Mouse (Mus musculus): Measurements from ENCODE around the gene Ccdc59. TPM values are rescaled to one million over a fixed set of nuclear protein-coding genes. Genes with fewer than 3 reads are reported as not detected.
A peak's percentile ranks its signal among the peaks of the same experiment; 100 is the strongest.

Gene Ccdc59
- 31.3 and 33.2 TPM in 2 replicates for polyA plus RNA-seq (2011; ENCODE audit: insufficient read length, low read depth, missing spikeins)

DNA sequence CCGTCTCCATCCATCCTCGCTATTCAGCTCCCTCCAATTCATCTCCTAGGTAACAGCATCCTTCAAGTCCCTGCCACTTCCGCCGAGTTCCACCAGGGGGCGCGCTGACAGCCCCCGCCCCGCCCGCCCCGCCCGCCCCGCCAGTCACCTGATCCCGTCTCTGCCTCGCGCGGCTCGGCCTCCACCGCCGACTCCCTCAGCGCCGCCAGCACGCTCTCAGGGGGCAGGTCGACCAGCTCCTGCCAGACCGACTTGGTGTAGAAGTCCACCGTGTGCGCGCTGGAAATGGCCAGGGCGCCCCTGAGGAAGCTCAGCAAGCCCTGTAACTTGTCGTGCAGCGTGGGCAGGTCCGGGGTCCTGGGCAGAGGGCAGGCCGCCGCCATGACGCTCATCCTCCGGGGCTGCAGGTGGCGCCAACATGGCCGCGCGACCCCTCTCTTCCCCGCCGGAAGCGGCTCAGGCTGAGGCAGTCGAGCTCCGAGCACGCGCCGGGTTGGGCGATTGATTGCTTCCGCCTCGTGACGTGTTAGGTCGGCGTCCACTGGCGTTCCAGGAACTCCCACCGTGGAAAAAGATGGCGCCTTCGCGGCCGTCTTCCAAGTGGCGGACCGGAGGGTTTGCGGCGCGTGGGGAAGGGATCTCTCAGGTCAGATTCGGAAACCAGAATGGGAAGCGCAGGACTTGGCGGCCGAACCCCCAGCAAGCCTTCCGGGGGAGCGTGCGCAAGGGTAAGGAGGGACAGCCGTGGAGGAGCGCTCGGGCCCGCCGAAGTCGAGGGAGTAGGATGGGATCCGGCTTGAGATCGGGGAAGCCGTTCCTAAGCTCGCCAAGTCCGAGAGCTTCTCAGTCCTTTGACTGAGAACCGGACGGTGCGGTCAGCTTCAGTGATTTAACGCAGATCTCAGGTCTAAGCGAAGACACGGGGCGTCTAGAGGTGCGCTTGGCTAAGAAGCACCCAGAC lies at the start of gene Ccdc59, which contains the start of gene Mettl25:
Gene Ccdc59 (plus strand): TSS at position 140 of the 961 bp plus-strand sequence.
Gene Mettl25 (minus strand): TSS at position 453 of the 961 bp plus-strand sequence.
- Histone ChIP-seq H3K4me1 (ENCODE audit: control insufficient read depth, insufficient read depth, low read length) (no peaks in the 10 kb centered on the region), H3K27ac (ENCODE audit: insufficient read depth, low read length) (peak within 1 kb of the TSS; percentile 80), H3K4me3 (ENCODE audit: insufficient read depth, low read length) (peak within 1 kb of the TSS; percentile 97)
- peak; percentile 80 for TF ChIP-seq POLR2A (IDR thresholded peaks at IDR 0.05; ENCODE audit: low read depth, low read length)
- peak; percentile 65; the same call in 1 of the 2 replicates for TF ChIP-seq CTCF (IDR thresholded peaks at IDR 0.05; ENCODE audit: borderline replicate concordance, insufficient read depth, low read length)

DNA sequence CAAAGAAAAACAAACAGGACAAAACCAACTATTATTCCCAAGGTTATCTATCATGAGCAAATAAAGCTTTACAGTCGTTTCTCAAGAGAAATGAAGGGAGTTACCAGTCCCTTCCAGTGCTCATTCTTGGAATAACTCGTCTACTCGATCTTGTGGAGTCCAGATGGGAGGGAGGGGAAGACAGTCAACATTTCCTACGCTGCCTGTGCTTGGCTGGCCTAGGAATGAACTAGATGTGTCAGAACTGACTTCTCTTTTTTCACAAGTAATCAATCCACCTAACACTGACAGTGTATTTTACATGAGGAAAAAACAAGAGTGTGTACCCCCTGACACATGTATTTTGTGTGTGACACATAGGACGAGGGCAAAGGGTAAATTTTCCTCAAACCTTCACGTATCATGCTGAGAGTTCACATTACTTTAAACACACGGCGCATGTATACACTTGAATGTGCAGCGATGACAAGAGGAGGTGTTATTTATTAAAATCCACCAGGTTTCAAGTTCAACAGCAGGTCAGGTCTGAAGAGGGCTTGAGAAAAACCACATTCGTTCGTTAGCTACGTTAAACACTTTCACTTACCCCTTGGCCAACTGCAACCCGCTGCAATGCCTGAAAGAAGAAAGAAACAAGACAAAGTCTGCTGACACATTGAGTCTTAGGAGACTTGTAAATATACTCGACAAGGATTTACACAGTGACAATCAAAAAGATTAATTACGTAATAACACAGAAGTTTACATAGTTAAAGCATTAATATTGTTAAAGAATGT lies 46.9 kb upstream of the Ccdc59 start:
- no peaks in the 10 kb centered on the region for H3K4me1 ChIP-seq (ENCODE audit: control insufficient read depth, insufficient read depth, low read length)
- TF ChIP-seq POLR2A (IDR thresholded peaks at IDR 0.05; ENCODE audit: low read depth, low read length) (no peak), CTCF (IDR thresholded peaks at IDR 0.05; ENCODE audit: borderline replicate concordance, insufficient read depth, low read length) (no peak)
- H3K4me3 ChIP-seq (ENCODE audit: insufficient read depth, low read length) = no peak overlapping the region
- no peak overlapping the region for H3K27ac ChIP-seq (ENCODE audit: insufficient read depth, low read length)

DNA sequence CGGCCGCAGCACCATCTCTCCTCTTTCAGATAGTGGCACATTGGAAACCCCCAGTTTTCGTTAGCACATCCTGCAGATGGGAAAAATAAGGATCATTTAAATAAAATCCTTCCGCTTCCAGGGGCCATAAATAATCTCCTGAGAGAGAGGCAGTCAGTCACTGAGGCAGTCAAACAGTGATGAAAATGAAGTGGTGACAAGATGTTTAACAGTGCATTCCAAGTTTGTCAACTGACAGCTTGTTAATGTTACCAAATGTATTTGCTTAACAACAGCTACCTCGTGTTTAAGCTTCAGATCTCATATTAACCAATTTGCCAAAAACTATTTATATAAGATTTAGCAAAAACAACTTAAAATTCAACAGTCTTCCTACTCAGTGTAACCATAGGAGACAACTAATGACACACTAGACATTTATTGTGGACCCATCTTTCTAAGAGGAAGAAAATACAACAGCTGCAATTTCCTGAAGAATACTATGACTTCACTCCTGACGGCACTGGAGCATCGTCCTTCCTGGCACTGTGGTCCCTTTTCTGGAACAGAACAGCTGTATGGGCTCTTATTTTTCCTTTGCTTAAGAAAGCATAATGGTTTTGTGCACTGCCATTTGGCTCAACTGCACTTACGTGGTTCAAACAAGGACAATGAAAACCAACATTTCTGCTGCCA lies 43.5 kb upstream of the Ccdc59 start:
- TF ChIP-seq CTCF (IDR thresholded peaks at IDR 0.05; ENCODE audit: borderline replicate concordance, insufficient read depth, low read length) = no peak
- Histone ChIP-seq H3K27ac (ENCODE audit: insufficient read depth, low read length) (no peak overlapping the region), H3K4me3 (ENCODE audit: insufficient read depth, low read length) (no peak overlapping the region), H3K4me1 (ENCODE audit: control insufficient read depth, insufficient read depth, low read length) (no peaks in the 10 kb centered on the region)

DNA sequence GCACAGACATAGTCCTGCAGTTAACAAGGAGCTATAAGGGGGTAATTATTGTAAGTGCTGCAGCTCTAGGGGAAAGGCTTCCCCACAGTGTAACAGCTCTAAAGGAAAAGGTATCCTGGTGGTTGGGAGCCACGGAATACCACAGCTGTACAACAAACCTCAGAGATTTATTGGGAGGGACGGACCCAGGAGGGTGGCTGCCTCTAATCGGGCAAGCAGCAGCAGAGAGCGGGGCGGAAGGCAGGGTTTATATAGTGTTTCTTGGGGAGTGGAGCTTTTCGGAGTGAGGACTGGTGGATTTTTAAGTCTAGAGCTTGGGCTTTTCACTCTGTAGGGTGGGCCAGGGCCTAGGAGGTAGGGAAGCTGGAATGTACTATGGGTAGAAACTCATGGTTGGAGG lies 39.7 kb upstream of the Ccdc59 start:
- H3K4me1 ChIP-seq (ENCODE audit: control insufficient read depth, insufficient read depth, low read length) = no peaks in the 10 kb centered on the region
- no peak overlapping the region for H3K4me3 ChIP-seq (ENCODE audit: insufficient read depth, low read length)
- TF ChIP-seq CTCF (IDR thresholded peaks at IDR 0.05; ENCODE audit: borderline replicate concordance, insufficient read depth, low read length) (no peak), POLR2A (IDR thresholded peaks at IDR 0.05; ENCODE audit: low read depth, low read length) (no peak)
- H3K27ac ChIP-seq (ENCODE audit: insufficient read depth, low read length) = no peak overlapping the region

DNA sequence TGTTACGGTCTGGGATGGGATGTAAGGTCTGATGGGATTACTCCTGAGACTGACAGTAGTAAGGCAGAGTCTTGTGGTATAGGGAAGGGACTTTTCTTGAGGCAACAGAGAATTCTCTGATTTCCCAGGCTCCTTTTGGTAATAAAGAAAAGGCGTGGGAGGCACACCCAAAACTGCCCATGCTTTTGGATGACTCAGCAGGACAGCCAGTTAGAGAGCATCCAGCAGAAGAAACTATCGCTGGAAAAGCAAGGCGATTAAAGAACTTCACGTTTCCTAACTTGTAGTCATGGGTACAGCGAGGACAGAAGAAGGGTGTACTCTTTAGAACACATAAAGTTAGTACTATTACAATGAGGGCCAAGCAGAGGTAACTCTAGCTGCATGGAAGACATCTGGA lies 38.7 kb upstream of the Ccdc59 start:
- Histone ChIP-seq H3K27ac (ENCODE audit: insufficient read depth, low read length) (no peak overlapping the region), H3K4me1 (ENCODE audit: control insufficient read depth, insufficient read depth, low read length) (no peaks in the 10 kb centered on the region), H3K4me3 (ENCODE audit: insufficient read depth, low read length) (no peak overlapping the region)
- no peak for TF ChIP-seq POLR2A (IDR thresholded peaks at IDR 0.05; ENCODE audit: low read depth, low read length)
- no peak for TF ChIP-seq CTCF (IDR thresholded peaks at IDR 0.05; ENCODE audit: borderline replicate concordance, insufficient read depth, low read length)

DNA sequence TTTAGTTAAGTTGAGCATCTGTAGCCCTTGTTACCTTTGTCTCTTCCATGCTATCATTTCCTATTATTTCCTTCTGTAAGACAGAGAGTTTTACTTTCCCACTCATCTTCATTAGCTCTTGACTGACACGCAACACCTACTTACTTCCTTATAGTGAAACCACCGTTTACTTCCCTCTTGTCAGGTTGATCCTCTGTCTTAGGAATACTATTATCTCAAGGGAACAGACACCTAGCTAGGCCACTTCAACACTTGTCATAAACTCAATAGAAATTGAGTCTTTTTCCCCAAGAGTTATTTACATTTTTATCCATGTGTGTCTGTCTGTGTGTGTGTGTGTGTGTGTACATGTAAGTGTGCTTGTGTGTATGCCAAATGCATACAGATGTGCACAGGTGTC lies 37.4 kb upstream of the Ccdc59 start:
- H3K4me1 ChIP-seq (ENCODE audit: control insufficient read depth, insufficient read depth, low read length) = no peaks in the 10 kb centered on the region
- TF ChIP-seq POLR2A (IDR thresholded peaks at IDR 0.05; ENCODE audit: low read depth, low read length) (no peak), CTCF (IDR thresholded peaks at IDR 0.05; ENCODE audit: borderline replicate concordance, insufficient read depth, low read length) (no peak)
- H3K27ac ChIP-seq (ENCODE audit: insufficient read depth, low read length) = no peak overlapping the region
- no peak overlapping the region for H3K4me3 ChIP-seq (ENCODE audit: insufficient read depth, low read length)

DNA sequence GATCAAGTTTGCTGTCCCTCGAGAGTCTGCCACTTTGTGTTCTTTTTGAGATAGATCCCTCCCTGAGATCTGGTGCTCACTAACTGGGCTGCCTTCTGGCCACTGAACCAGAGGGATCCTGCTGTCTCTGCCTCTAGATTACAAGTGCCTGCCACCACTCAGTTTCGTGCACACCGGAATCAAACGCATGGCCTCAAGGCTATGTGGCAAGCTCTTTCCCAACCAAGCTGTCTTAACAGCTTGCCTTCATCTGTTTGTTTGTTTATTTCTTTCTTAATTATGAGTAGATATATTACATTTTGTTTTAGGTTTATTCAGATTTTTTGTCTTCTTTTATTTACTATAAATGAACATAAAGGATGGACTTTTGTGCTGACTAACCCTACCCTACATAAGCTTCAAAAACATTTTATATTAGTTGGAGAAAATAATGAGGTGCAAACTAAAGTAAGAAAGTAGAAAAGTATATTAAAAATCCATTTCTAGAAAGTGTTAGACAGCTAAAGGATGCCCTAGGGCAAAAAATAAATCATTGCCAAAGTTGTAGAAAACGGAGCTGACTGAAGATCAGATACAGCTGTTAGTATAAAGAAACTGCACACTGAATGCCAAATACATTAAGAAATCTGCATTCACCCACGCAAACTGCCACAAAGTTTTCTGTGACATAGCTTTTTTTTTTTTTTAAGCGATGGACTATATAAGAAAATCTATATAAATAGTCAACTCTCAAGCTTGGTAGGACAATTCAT lies 34.4 kb upstream of the Ccdc59 start:
- no peak overlapping the region for H3K27ac ChIP-seq (ENCODE audit: insufficient read depth, low read length)
- no peaks in the 10 kb centered on the region for H3K4me1 ChIP-seq (ENCODE audit: control insufficient read depth, insufficient read depth, low read length)
- TF ChIP-seq CTCF (IDR thresholded peaks at IDR 0.05; ENCODE audit: borderline replicate concordance, insufficient read depth, low read length) (no peak), POLR2A (IDR thresholded peaks at IDR 0.05; ENCODE audit: low read depth, low read length) (no peak)
- no peak overlapping the region for H3K4me3 ChIP-seq (ENCODE audit: insufficient read depth, low read length)

DNA sequence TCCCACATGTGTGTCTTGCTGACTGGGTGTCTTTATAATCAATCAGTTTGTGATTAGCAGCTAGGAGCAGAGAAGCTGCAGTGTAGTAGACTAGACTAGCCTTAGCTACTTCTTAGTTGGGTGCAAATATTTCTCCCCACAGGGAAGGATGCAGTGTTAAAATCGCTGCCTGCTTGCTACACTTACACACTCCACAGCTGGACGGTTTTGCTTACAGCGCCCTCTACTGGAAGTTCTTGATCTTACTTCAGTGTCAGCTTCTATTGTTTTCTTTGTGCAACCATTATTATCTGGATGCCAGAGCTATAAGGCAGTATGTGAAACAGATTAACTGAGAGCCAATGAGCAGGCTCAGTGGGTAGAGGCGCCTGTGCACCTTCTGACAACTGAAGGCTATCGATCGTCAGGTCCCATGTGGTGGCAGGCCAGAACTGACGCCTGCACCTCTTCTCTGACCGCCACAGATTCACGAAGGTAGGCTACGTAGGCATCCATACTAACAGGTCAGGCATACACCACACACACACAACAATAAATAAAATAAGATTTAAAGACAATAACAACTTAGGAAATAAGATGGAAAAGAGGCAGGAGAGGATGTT lies 6.1 kb upstream of the Ccdc59 start:
- no peak overlapping the region for H3K4me3 ChIP-seq (ENCODE audit: insufficient read depth, low read length)
- no peak overlapping the region for H3K27ac ChIP-seq (ENCODE audit: insufficient read depth, low read length)
- no peak for TF ChIP-seq CTCF (IDR thresholded peaks at IDR 0.05; ENCODE audit: borderline replicate concordance, insufficient read depth, low read length)
- TF ChIP-seq POLR2A (IDR thresholded peaks at IDR 0.05; ENCODE audit: low read depth, low read length) = no peak
- no peaks in the 10 kb centered on the region for H3K4me1 ChIP-seq (ENCODE audit: control insufficient read depth, insufficient read depth, low read length)

Data from embryonic fibroblast, embryonic 13.5 days (primary cell).